Mouse (Mus musculus) neural tube, embryonic 12.5 days (tissue): ENCODE measurements around the gene Olfr286. TPM values are rescaled to one million over a fixed set of nuclear protein-coding genes. Genes with fewer than 3 reads are reported as not detected.

Source experiments
- ATAC-seq: fragments of 200-750 bp; cut with Nextera tagmentation; 2 replicates; pipeline ENCODE4 v1.8.0; 2017; ENCODE audit warnings: low read depth, mild to moderate bottlenecking, moderate TSS enrichment, moderate library complexity; ENCODE audit not compliant: low FRiP score
- H3K27ac ChIP-seq: fragments of 300-500 bp; sonication (generic); 2 replicates; pipeline ENCODE4 v1.5.1; 2016
- H3K27me3 ChIP-seq: fragments of 300-500 bp; sonication (generic); replicated peaks from 2 replicates; pipeline ENCODE4 v1.6.1; 2016; ENCODE audit warnings: mild to moderate bottlenecking
- H3K36me3 ChIP-seq: fragments of 300-500 bp; sonication (generic); 2 replicates; pipeline ENCODE4 v1.6.1; 2016; ENCODE audit warnings: mild to moderate bottlenecking
- H3K4me1 ChIP-seq: fragments of 300-500 bp; sonication (generic); 2 replicates; pipeline ENCODE4 v1.6.1; 2016
- H3K4me2 ChIP-seq: fragments of 300-500 bp; sonication (generic); replicated peaks from 2 replicates; pipeline ENCODE4 v1.6.1; 2016; ENCODE audit warnings: mild to moderate bottlenecking
- H3K4me3 ChIP-seq: fragments of 300-500 bp; sonication (generic); 2 replicates; pipeline ENCODE4 v1.5.1; 2016
- H3K9ac ChIP-seq: fragments of 300-500 bp; sonication (generic); 2 replicates; pipeline ENCODE4 v1.6.1; 2016; ENCODE audit warnings: mild to moderate bottlenecking
- H3K9me3 ChIP-seq: fragments of 300-500 bp; sonication (generic); 2 replicates; pipeline ENCODE4 v1.6.1; 2016; ENCODE audit warnings: mild to moderate bottlenecking
- WGBS: fragments of 180-500 bp; shearing (Covaris S2); methylation state at CpG from one replicate; pipeline ENCODE4 v1.1.7; 2016; 5-methylcytosine and 5-hydroxymethylcytosine counted together
- polyA plus RNA-seq: library from polyadenylated mRNA; unstranded; fragments of >200 nt; fragmentation: Nextera tagmentation; extraction: Ambion mirVana; gene quantifications from 2 replicates; pipeline ENCODE4 v1.2.1, GENCODE M21; 2016

Gene Olfr286
- polyA plus RNA-seq, result not detected in 2 replicates

- WGBS, result 85% methylated on average over 4 of the region's 4 CpGs
- no peaks in the 10 kb centered on the region for H3K4me1 ChIP-seq
These were observed at the start of gene Olfr286 for GRCm38 (mm10) chr15:98234350-98234749. Olfr286 (minus strand) TSS chr15:98234450.

DNA sequence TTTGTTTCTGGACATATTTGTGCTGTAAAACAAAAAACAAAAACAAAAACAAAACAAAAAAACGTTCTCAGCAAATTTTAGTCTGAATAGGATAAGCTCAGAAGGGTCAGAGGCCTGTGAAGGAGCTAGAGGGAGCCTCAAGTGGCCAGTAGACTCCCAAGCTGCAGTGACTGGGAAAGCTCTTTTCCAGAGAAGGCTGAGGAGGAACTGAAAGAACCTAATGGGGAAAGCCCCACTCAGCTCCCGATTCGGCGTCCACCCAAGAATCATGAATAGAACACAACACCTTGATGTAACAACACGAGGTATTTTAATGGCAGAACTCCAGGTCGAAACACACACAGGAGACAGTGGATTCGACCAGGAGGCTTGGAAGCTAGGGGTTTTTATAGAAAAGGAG lies 23.5 kb upstream of the Olfr286 start:
- no peak overlapping the region for H3K27ac ChIP-seq
- H3K9ac ChIP-seq, result no peak overlapping the region
- no peaks in the 10 kb centered on the region for H3K9me3 ChIP-seq
- no peaks in the 10 kb centered on the region for H3K4me1 ChIP-seq
- H3K27me3 ChIP-seq, result no peaks in the 10 kb centered on the region
- 87% methylated on average over 7 of the region's 7 CpGs for WGBS
- H3K4me3 ChIP-seq, result no peak overlapping the region
- H3K4me2 ChIP-seq, result no peak overlapping the region
- ATAC-seq, result no peak
- H3K36me3 ChIP-seq, result no peaks in the 10 kb centered on the region

More at GRCm38 (mm10) chr15:98234350-98234749, at the start of gene Olfr286:
- H3K9me3 ChIP-seq, result no peaks in the 10 kb centered on the region
- H3K4me3 ChIP-seq, result no peak within 1 kb of the TSS
- no peak within 1 kb of the TSS for H3K9ac ChIP-seq
- no peak for ATAC-seq
- H3K4me2 ChIP-seq, result no peak within 1 kb of the TSS
- H3K27ac ChIP-seq, result no peak within 1 kb of the TSS
- no peaks in the 10 kb centered on the region for H3K36me3 ChIP-seq
- H3K27me3 ChIP-seq, result no peaks in the 10 kb centered on the region

DNA sequence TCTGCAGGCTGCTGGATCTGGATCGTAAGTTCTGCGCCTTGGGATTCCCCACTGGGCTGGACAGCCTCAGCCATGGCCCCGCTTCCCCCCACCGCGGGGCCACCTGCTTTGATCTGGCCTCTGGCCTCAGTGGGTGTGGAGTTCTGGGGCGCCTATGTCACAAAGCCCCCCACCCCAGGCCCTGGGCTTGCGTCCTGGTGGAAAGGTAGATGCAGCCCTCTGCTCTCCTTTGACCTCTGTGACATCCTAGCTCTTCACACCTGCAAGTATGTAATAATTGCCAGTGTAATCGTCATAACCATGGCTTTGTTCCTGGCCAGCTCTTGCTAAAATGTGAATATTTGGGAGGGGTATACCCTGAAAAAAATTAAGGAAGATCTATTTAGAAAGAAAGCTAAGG lies 22.9 kb upstream of the Olfr286 start, which contains the start of gene H1fnt:
Gene H1fnt, minus strand, starts transcription at position 101 of the 400 bp plus-strand sequence.
- Histone ChIP-seq H3K36me3 (no peaks in the 10 kb centered on the region), H3K4me1 (no peaks in the 10 kb centered on the region), H3K4me3 (no peak within 1 kb of the TSS), H3K27ac (no peak within 1 kb of the TSS), H3K4me2 (no peak within 1 kb of the TSS), H3K9ac (no peak within 1 kb of the TSS), H3K27me3 (no peaks in the 10 kb centered on the region), H3K9me3 (no peaks in the 10 kb centered on the region)
- 85% methylated on average over 8 of the region's 8 CpGs for WGBS
- no peak for ATAC-seq

DNA sequence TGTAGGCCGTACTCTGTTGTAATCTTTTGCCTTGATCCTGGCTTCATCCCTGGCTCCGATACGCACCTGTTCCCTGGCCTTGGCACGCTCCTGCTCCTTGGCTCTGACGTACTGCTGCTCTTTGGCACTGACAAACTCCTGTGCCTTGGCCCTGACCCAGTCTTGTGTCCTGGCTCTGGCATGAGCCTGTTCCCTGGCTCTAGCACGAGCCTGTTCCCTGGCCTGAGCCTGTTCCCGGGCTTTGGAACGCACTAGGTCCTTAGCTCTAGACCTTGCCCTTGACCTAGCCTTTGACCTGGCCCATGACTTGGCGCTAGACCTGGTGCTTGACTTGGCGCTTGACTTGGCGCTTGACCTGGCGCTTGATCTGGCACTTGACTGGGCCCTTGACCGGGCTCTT lies 22.0 kb upstream of the Olfr286 start:
- no peaks in the 10 kb centered on the region for H3K4me1 ChIP-seq
- no peak overlapping the region for H3K9ac ChIP-seq
- H3K27me3 ChIP-seq, result no peaks in the 10 kb centered on the region
- WGBS, result 96% methylated on average over 13 of the region's 13 CpGs
- no peaks in the 10 kb centered on the region for H3K36me3 ChIP-seq
- H3K27ac ChIP-seq, result no peak overlapping the region
- no peak for ATAC-seq
- no peaks in the 10 kb centered on the region for H3K9me3 ChIP-seq
- no peak overlapping the region for H3K4me3 ChIP-seq
- H3K4me2 ChIP-seq, result no peak overlapping the region

GRCm38 (mm10) chr15:98235442-98235841 lies 1.2 kb upstream of the Olfr286 start:
- no peak overlapping the region for H3K4me3 ChIP-seq
- no peaks in the 10 kb centered on the region for H3K36me3 ChIP-seq
- no peak overlapping the region for H3K27ac ChIP-seq
- H3K9ac ChIP-seq, result no peak overlapping the region
- H3K4me2 ChIP-seq, result no peak overlapping the region
- H3K4me1 ChIP-seq, result no peaks in the 10 kb centered on the region
- ATAC-seq, result no peak
- 91% methylated on average over 4 of the region's 4 CpGs for WGBS
- H3K9me3 ChIP-seq, result no peaks in the 10 kb centered on the region
- H3K27me3 ChIP-seq, result no peaks in the 10 kb centered on the region

DNA sequence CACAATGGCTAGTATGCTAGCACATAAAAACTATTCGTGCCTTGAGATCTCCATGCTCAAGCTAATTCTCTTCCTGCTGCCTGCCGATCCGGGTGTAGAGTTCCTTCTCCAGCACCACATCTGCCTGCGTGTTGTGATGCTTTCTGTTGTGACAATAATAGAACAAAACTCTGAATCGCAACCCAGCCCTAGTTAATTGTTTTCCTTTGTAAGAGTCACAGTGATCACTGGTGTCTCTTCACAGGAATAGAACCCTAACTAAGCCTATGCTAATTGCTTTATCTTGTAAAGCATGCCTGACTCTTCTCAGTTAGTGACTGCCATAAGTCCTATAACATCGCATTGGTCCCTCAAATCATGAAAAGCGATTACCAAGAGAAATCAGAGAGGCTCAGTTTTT lies 8.2 kb downstream of the Olfr286 start:
- H3K4me2 ChIP-seq, result no peak overlapping the region
- no peak for ATAC-seq
- H3K4me3 ChIP-seq, result no peak overlapping the region
- WGBS, result 77% methylated on average over 7 of the region's 7 CpGs
- H3K9me3 ChIP-seq, result no peaks in the 10 kb centered on the region
- H3K36me3 ChIP-seq, result no peaks in the 10 kb centered on the region
- no peak overlapping the region for H3K27ac ChIP-seq
- no peak overlapping the region for H3K9ac ChIP-seq
- no peaks in the 10 kb centered on the region for H3K27me3 ChIP-seq
- H3K4me1 ChIP-seq, result no peaks in the 10 kb centered on the region

- Histone ChIP-seq H3K36me3 (no peaks in the 10 kb centered on the region), H3K4me1 (no peaks in the 10 kb centered on the region), H3K27me3 (no peaks in the 10 kb centered on the region), H3K9me3 (no peaks in the 10 kb centered on the region), H3K4me3 (no peak overlapping the region), H3K27ac (no peak overlapping the region), H3K4me2 (0 out of 2 replicates have a peak overlapping the region, but pooled peaks have one; percentile 16), H3K9ac (no peak overlapping the region)
- ATAC-seq, result no peak
- 46% methylated on average over 16 of the region's 16 CpGs for WGBS
These were observed 8.6 kb downstream of the Olfr286 start for GRCm38 (mm10) chr15:98225610-98226009.

GRCm38 (mm10) chr15:98222377-98222776 lies 11.9 kb downstream of the Olfr286 start:
- Histone ChIP-seq H3K36me3 (no peaks in the 10 kb centered on the region), H3K9ac (no peak overlapping the region), H3K27ac (no peak overlapping the region), H3K4me3 (no peak overlapping the region), H3K4me2 (no peak overlapping the region), H3K4me1 (no peaks in the 10 kb centered on the region), H3K9me3 (no peaks in the 10 kb centered on the region), H3K27me3 (no peaks in the 10 kb centered on the region)
- ATAC-seq, result no peak

DNA sequence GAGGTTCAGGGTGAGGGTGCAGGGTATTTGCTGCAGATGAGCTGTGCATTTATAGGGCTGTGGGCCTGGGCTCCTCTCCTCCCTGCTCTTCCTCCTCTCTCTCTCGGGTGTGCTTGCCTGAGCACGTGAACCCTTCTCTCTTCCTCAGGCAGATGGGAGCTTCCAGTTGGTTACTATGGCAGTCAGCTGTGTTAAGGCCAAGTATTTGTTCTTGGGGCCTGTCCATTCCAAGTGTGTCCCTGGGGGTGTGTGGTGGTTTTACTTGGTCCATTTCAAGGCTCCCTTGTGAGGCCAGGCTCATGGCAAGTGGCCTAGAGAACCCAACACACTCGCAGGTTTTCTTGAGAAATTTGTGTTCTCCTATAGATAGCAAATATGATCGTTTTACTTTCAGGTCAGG lies 13.4 kb downstream of the Olfr286 start, which contains the start of the genes Gm44579 and Olfr287:
Gene Gm44579, minus strand, starts transcription at position 101 of the 400 bp plus-strand sequence.
Gene Olfr287, minus strand, starts transcription at position 180 of the 400 bp plus-strand sequence.
- Histone ChIP-seq H3K36me3 (no peaks in the 10 kb centered on the region), H3K4me3 (no peak within 1 kb of the TSS), H3K4me1 (no peaks in the 10 kb centered on the region), H3K4me2 (no peak within 1 kb of the TSS), H3K9ac (no peak within 1 kb of the TSS), H3K27ac (no peak within 1 kb of the TSS), H3K9me3 (no peaks in the 10 kb centered on the region), H3K27me3 (no peaks in the 10 kb centered on the region)
- WGBS, result 80% methylated on average over 4 of the region's 4 CpGs
- ATAC-seq, result no peak

- Histone ChIP-seq H3K4me2 (no peak overlapping the region), H3K27ac (no peak overlapping the region), H3K4me1 (no peaks in the 10 kb centered on the region), H3K9ac (no peak overlapping the region), H3K27me3 (no peaks in the 10 kb centered on the region), H3K36me3 (no peaks in the 10 kb centered on the region), H3K4me3 (no peak overlapping the region), H3K9me3 (no peaks in the 10 kb centered on the region)
- no peak for ATAC-seq
- 68% methylated on average over 5 of the region's 5 CpGs for WGBS
These were observed 20.1 kb downstream of the Olfr286 start for GRCm38 (mm10) chr15:98214130-98214529.

DNA sequence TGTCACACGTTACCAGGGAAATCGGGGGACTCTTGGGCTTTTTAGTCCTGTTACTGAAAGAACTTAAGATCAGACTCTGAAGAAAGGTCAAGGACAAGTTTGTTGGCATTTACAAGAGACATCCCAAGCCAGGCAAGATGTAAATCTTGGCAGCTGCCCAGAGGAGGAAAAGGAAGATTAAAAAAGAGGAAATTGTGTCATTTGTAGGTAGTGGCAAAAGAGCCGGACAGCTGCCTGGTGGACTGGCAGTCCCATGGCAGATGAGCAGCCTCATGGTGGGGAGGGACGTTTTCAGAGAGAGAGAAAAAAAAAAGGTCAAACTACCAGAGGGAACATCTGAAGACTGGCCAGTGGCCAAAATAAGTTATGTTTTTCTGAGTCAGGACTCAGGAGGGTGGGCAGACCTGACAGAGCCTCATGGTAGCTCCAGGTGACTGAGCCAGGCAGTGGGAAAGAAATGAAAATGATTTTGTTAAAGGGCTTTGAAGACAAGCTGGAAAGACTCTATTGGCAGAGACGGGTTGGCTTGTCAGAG lies 20.8 kb downstream of the Olfr286 start:
- H3K36me3 ChIP-seq, result no peaks in the 10 kb centered on the region
- H3K4me2 ChIP-seq, result no peak overlapping the region
- no peak for ATAC-seq
- whole genome bisulfite sequencing, result 87% methylated on average over 5 of the region's 5 CpGs
- H3K27ac ChIP-seq, result no peak overlapping the region
- H3K9ac ChIP-seq, result no peak overlapping the region
- H3K4me1 ChIP-seq, result no peaks in the 10 kb centered on the region
- no peaks in the 10 kb centered on the region for H3K9me3 ChIP-seq
- no peak overlapping the region for H3K4me3 ChIP-seq
- no peaks in the 10 kb centered on the region for H3K27me3 ChIP-seq

DNA sequence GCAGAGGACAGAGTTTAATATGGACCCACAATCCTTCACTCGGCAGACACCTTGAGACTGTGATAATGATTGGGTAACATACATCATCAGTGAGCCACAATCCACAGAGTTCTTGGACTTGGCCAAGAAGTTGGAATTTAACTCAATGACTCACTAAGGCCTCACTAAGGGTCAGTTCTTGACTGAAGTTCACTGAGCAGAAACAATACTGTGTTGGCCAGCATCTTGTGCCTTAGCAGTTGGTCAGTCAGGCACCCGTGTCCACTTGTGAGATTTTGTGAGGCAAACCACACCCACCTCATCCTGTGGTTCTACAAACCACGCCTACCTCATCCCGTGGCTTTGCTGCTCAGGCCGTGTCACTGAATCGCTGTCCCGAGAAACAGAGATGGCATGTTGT lies 24.6 kb downstream of the Olfr286 start:
- 80% methylated on average over 7 of the region's 7 CpGs for WGBS
- no peak overlapping the region for H3K9ac ChIP-seq
- no peaks in the 10 kb centered on the region for H3K4me1 ChIP-seq
- no peak overlapping the region for H3K4me3 ChIP-seq
- H3K36me3 ChIP-seq, result no peaks in the 10 kb centered on the region
- no peak overlapping the region for H3K4me2 ChIP-seq
- H3K27me3 ChIP-seq, result no peaks in the 10 kb centered on the region
- no peaks in the 10 kb centered on the region for H3K9me3 ChIP-seq
- no peak for ATAC-seq
- H3K27ac ChIP-seq, result no peak overlapping the region

DNA sequence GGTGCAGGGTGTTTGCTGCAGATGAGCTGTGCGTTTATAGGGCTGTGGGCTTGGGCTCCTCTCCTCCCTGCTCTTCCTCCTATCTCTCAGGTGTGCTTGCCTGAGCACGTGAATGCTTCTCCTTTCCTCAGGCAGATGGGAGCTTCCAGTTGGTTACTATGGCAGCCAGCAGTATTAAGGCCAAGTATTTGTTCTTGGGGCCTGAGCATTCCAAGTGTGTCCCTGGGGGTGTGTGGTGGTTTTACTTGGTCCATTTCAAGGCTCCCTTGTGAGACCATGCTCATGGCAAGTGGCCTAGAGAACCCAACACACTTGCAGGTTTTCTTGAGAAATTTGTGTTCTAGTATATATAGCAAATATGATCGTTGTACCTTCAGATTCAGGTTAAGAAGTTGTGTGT lies 38.8 kb downstream of the Olfr286 start, which contains the start of gene Olfr288:
Gene Olfr288, minus strand, starts transcription at position 101 of the 400 bp plus-strand sequence.
- no peaks in the 10 kb centered on the region for H3K4me1 ChIP-seq
- H3K36me3 ChIP-seq, result no peaks in the 10 kb centered on the region
- ATAC-seq, result no peak
- no peak within 1 kb of the TSS for H3K9ac ChIP-seq
- no peak within 1 kb of the TSS for H3K4me2 ChIP-seq
- no peak within 1 kb of the TSS for H3K27ac ChIP-seq
- no peaks in the 10 kb centered on the region for H3K27me3 ChIP-seq
- 72% methylated on average over 3 of the region's 3 CpGs for WGBS
- H3K9me3 ChIP-seq, result no peaks in the 10 kb centered on the region
- H3K4me3 ChIP-seq, result no peak within 1 kb of the TSS
